Mouse (Mus musculus): Measurements from ENCODE around the gene Rnasek.

Rnasek gene

DNA sequence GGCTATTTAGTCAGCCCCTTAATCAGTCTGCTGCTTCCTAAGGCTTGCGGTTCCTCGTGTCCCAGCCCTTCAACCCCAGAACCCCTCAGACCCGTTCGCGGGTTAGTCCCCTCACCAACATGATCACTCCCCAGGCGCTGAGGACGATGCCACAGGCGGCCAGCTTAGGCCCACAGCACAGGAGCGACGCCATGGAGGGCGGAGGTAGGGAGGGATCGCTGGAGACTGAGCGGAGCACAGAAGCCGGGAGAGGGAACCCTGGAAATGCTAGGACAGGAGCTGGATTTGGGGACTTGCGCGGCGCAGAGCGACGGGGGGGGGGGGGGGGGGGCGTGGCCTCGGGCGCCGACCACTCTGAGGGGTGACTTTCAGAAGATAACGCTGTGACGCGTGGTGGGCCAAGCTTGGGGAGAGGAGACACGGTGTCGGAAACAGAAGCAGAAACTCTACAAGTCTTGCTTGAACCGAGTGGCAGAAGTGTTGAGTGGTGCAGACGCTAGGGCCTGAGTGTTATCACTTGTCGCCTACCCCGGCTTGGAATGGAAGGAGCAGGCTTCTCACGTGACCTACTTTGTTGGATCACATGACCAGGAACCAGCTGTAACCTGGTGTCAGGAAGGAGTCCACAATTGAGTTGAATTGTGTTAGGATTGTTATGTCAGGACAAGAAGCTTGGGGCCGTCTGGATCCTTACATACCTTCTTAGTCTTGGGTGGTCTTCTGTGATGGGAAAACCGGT is at the start of gene Rnasek, which contains the start of gene Gm21988:
Gene Rnasek, minus strand, starts transcription at position 302 of the 739 bp plus-strand sequence.
Gene Gm21988, minus strand, starts transcription at position 290 of the 739 bp plus-strand sequence.
- peak; percentile 49 to 68 for DNase-seq

DNA sequence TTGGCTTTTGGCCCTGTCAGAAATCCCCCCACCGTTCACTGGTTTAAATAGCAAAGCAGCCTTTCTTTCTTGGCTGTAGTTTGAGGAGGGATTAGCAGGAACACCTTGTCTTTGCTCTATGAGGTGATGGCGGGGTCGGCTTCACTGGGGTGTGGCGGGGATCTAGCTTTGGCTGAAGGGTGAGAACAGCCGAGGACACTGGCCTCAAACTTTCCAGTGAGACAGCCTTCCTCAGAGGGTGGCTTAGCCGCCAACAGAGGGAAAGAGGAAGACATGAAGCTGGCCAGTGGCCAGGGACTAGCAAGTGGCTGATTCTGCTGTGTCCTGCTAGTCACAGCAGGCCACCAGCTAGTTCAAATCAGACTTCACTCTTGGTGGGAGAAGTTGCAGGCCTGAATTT is 49.6 kb upstream of the Rnasek start:
- no peak for DNase-seq

DNA sequence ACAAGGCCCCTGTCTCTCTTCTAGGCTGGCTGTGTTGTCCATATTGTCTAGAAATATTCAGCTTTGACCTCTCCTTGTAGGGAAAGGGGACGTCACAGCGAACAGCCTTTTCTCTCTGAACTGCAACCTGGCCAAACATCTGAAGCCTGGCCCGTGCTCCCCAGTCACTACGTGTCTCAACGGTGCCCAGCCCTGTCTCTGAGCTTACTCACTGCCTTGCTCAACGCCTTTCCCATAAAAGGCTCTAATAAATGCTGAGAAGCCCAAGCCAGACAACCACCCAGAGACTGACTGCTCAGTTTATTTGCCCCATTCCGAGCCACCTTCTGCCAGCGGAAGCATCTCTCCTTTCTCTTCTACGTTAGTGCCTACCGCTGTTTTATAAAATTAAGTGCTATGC is 48.5 kb upstream of the Rnasek start:
- DNase-seq, result no peak

DNA sequence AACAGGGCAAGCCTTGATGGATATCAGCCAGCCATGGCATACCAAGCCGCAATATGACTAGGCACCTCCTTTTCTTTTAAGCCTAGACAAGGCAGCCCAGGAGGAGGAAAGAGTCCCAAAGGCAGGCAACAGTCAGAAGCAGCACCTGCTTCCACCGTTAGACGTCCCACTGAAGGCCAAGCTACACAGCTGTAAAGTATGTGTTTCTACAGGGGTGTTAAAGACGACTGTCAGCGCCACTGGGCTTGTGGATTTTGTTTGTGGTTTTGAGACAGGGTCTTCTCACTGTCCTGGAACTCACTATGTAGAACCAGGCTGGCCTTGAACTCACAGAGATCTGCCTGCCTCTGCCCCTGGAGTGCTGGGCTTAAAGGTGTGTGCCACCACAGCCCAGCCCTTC is 46.0 kb upstream of the Rnasek start:
- DNase-seq, result peak; percentile 32 to 63

DNA sequence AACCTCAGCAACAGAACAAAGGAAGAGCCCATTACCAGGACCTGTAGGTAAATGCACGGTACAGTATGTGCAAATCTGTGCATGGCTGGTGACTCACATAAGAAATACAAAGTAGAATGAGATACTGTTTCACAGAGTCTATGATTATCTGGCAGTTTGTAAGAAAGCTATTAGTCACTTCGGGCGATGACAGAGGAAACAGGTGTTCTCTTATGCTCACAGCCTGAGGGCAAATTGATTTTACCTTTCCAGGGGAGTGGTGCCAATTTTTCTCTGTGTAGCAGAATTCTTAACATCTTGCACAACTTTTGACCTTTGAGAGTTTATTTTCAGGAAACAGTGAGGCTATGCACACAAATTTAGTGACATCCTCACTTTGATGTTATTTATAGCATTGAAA is 45.1 kb upstream of the Rnasek start:
- no peak for DNase-seq

DNA sequence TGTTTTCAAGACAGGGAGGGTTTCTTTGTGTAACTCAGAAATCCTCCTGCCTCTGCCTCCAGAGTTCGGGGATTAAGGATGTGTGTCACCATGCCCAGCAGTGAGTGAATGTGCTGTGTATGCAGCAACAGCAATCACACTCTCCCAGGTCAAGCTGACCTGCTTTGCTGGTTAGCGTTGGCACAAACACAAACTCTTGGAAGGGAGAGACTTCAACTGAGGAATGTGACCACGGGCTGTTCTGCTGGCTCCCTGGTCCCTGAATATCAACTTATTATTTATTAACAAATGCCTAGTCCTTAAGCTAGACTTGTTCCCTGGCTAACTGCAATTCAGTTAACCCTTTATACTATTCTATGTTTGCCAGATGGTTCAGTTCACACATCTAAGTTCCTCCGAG is 44.0 kb upstream of the Rnasek start:
- no peak for DNase-seq

DNA sequence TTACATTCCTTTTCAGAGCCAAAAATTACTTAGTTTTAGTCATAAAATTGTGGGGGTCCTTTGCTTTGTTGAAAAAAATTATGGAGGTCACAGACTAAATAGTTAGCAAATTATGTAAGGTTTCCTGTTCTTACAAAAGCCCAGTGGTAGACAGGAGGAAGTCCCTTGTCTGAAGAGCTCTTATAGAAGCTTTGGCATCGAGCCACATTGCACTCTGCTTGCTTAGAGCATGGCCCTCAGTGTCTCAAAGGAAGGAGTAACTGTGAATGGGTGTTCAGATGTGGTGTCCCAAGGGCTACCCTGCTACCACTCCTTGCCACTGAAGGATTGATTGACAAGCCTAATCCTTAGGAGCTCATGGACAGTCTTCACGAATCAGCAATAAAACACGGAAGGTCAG is 40.8 kb upstream of the Rnasek start:
- DNase-seq, result peak in 1 of 2 experiments; percentile 20

DNA sequence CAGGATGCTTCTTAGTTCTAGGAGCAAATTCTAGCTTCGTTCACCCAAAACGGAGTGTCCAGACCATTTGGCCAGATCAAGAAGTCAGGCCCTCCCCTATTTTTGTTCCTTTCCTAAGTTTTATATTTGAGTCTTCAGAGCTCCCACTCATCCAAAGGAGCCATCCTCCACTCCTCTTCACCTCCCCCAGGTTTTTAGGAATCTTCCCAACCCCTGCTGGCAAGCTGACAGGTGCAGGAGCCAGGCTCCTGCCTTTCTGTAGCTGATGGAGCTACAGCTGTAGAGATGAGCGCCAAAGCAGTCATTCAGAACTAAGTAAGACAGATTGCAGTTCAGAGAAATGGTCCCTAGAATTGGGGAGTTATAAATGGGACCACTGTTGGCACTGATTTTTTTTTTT is 39.3 kb upstream of the Rnasek start:
- no peak for DNase-seq

DNA sequence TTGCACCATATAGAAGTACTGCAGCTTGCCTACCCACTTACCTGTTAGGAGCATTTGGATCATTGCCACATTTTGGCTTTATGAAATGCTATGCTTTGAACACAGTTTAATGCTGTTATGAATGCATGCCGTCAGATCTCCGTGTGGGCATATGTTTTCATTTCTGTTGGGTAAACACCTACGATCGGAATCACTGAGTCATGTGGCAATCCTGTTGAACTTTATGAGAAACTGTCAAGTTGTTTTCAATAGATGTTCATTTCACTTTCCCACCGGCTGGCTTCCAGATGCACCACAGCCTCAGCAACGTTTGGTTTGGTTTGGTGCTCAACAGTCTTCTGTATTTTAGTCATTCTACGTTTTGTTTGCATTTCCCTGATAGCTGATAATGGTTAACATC is 32.0 kb upstream of the Rnasek start:
- no peak for DNase-seq

DNA sequence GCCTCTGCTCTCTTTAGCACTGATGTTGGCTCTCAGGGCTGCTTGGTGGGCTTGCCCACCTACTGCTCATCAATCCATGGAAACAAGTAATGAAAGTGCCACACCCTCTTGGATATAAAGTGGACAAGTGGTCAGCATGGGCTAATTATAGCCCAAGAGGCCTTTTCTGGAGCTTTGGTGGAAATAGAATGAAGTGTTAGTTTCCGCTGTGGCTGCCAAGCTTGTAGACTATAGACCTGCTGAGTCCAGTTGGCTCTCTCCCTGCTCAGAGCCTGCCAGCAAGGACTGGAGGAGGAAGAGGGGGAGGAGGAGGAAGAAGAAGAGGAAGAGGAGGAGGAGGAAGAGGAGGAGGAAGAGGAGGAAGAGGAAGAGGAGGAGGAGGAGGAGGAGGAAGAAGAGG is 26.8 kb upstream of the Rnasek start:
- DNase-seq, result no peak

DNA sequence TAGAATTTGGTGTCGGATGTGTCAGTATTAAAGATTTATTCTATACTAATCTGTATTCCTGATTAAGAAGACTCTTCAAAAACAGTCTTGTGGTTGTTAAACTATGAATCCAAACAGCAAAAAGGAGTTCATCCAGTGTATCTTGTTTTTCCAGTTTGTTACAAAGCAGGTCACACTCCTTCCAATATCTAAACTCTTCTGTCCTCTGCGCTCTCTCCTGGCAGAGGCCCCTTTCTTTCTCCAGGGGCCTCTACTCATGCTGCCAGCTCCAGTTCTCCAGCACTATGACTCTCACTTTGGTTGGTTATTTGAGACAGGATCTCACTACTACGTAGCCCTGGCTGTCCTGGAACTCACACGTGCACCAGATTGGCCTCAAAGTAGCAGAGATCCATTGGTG is 26.2 kb upstream of the Rnasek start:
- no peak for DNase-seq

DNA sequence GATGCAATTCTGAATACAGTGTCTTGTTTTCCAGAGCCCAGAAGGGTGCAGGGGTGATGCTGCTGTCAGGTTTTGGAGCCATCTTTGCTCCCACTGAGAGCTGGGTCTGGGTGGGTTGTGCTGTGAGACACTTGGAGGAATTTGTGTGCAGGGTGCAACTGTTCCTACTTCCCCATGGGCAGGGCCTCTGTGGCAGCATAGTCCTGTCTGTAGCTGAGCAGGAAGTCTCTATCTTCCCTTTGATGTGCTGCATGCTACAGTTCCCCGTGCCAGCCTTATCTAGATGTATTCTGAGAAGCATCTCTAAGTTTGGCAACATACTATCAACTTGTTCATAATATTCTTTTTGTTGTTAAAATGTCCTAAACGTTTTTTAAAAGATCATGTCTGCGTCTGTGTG is 25.6 kb upstream of the Rnasek start:
- peak; percentile 35 to 58 for DNase-seq

DNA sequence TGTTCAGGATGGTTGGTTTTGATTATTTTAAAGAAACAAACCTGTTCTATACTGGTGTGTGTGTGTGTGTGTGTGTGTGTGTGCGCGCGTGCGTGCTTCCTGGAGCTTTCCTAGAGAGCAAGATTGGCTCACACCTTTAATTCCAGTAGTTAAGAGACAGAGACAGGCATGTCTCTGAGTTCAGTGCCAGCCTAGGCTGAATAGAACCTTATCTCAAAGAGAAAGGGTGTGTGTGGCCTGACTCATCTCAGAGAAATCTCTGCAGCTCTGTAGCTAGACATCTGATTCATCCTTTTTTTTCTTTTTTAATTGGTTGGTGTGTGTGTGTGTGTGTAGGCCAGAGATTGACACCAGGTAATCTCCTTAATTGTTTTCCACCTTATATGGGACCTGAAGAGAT is 19.4 kb upstream of the Rnasek start:
- DNase-seq, result no peak

DNA sequence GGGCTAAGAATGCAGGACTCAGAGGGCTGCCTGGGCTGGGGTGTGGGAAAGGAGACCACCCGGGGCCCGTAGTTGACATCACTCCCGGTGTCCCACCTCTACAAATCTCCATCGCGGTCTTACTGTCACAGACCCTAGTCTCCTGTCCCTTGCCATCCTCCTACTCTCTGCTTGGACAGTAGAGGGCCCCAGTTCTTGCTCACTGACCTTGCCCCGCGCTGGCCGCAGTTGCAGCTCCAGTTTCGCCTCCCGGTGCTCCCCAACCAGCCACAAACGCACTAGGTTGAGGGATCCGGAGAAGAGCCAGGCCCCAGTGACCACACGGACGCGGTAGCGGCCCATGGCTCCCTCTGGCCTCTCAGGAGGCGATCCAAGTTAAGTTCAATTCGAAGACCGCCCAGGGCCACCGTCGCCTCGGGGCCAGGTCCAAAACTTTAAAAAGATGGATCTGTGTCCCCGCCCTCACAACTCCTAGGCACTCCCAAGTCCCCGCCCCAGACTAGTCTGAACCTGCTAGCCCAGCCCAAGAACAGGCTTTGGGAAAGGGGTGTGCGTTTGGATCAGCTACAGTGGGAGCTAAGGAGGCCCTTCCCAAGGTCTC is 15.4 kb upstream of the Rnasek start, which contains the start of gene Alox12:
Gene Alox12, minus strand, starts transcription at position 423 of the 601 bp plus-strand sequence.
- DNase-seq, result peak in 1 of 2 experiments; percentile 9

DNA sequence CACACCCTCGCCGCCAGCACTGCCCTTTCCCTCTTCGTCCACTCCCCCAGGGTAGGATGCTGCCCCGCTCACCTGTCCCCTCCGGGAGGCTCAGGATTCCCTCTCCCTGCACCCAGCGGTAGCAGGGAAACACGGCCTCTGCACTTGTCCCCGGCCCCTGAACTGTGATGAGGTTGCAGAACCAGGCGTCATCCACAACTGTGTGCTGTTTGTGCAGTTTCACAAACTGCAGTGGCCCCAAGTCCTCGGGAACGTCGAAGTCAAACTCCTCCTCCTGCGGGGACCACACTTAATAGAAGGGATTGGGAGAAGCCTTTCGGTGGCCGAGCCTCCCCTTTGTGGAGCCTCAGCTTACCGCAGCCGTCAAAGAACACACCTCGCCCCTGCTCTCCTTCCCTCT is 14.7 kb upstream of the Rnasek start:
- no peak for DNase-seq

DNA sequence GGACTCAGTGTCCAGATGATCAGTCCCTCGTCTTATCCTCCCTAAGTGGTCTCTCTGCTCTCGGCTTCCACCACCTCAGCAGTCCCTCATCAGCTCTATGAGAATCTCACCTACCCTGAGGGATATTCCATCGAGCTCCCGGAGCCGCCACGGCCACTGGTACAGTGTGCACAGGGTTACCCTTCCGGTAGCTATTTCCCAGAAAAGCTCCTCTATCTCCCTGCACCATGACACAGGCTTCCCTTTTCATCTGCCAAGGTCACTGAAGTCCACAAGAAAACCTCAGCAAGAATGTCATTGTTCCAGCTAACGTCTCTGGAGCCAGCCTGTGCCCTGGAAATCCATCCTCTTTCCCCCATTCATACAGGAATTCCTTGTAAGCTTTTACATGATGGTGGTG is 12.2 kb upstream of the Rnasek start:
- DNase-seq, result no peak

DNA sequence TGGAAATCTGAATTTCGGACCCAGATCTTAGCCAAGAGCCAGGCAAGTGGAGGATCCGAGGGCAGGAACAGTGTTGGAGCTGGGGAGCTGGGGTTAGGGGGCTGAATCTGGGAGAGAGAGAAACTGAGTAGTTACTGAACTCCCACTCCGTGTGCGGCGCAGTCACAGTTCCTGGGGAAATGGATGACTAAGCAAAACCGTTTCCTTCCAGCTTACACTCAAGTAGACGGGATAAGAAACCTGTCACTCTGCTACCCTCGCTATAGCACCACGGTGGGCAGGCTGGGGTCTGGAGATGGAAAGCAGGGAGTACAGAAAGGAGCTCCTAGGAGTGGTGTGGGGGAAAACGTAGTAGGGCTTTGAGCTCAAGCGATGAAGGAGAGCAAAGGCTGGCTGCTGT is 10.5 kb upstream of the Rnasek start:
- no peak for DNase-seq

DNA sequence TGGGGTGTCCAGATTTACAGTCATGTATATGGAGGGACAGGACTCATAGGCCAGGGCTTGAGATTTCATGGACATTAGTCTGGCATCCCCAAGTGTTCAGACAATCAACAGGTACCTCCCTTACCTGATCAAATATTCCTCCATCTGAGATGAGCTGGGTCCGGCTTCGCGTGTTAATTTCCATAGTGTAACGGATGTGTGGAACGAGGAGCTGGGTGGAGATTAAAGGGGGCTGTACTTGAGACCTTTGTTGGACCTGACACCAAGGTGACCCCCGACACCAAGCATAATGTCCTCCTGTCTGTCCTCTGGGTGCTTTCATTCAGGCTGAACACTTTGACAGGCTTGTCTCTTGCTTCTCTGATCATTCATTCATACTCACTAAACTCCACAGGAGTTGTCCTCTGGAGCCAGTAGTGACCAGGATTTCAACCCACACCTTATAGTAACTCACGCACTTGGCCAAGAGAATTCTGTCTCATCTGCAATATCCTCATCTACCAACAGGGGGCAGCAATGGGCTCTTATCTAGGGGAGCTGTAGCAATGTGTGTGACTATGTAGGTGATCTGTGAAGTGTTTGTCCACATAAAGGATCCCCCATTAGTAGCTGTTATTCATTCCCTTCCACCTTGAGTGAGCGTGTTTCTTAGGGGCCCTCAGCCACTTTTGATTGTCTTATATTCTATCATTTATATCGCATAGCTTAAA is 7.6 kb upstream of the Rnasek start:
- DNase-seq, result peak in 1 of 2 experiments; percentile 55

DNA sequence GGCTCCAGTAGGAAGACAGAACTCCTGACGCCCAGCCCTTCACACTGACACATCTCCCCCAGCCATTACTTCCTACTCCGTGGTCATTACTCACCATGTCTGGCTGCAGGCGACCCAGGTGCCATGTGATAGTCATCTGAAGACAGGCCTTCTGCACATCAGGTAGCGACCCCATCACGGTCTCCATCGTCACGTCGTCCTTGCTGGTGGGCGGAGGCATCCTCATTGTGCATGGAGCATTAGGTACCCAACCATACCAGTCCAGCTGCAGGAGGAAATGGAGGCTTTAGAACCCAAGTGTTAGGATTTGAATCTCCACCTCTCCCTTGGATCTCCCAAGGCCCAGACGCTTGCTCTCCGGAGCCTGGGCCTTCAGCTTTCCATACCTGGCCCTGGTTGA is 2.9 kb upstream of the Rnasek start:
- DNase-seq, result no peak

DNA sequence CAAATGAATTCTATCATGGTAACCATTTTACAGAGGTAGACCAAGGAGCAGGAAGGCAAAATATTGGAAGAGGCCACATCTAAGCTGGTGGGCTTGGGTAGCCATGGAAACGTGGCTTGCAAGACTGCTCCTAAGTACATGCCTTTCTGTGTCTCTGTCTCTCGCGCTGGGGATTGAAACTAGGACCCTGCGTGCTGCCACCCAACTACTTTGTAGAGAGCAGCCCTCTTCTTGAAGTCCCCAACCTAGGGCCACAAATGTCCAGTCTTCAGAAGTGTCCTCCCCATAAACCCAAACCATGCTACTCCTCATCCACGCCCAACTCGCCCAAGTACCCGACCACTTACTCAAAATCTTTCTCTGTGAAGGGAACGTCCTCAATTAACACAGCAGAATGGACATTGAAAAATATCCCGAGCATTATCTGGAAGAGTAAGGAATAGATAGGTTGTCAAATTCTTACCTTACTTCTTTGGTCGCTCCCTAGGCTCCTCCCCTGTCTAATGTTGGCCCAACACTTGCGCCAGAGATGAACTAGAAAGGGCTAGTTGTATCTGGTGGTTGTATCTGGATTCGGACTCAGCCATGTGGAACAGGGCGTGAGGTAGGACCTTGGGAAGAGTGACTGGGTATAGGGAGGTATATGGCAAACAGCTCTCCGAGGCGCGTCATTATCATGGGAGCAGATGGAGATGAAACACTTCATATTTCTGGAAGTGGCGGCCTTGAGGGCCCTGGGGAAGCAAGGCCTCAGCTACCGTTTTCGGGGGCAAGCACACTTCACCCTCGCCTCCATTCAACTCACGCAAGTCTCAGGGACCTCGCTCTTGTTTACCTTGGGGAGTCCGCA is 826 bp downstream of the Rnasek start:
- DNase-seq, result no peak

DNA sequence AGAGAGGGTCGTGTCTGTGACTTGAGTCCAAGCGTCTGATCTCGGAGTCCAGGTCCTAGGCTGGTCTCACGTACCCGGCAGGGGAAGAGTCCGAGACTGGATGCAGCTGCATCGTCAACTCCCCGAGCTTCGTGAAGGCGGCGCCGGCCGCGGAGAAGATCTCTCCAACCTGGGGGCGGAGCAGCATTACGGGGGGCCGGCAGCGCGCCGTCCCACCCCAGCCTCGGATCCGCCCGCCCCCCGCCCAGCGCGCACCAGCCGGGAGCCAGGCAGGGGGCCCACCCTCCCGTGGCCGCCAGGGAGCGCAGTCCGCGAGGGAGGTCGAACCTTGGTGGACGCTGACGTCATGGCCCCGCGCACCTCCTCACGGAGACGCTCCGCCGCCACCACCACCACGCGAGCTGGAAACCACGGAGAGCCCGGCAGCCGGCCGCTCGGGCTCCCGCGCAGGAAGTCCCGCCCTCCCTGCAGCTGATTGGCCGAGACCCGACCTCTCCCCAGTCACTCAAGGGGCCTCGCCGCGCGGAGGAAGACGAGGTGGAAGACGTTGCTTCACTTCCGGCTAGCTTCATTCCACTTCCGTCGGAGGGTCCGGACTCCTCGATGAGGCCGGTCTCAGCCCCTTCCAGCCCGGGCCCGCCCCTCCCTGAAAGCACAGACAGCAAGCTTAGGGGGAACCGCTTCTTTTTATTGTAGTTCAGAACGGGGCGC is 2.0 kb downstream of the Rnasek start, which contains the start of gene 0610010K14Rik:
Gene 0610010K14Rik, minus strand, starts transcription at position 458 of the 711 bp plus-strand sequence.
- DNase-seq, result peak; percentile 96

DNA sequence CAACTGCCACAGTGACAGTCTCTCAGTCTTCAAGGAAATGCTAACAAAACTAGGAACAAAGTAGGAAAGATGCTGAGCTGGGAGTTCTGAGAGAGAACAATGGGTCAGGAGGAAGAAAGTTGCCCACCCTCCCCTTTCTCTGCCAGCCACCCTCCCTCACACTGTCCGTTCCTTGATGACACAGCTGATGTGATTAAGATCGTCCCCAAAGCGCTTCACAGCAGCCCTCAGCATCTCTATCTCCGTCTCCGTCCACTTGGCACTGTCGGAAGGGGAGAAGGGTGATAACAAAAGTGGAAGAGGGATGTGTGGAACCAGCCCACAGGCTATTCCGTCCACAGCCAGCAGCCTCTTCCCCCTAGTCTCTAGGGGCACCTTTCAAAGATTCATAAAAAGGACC is 2.9 kb downstream of the Rnasek start:
- DNase-seq, result no peak

Measured in thymus, adult 18-20 months (tissue).